Mouse (Mus musculus) myocyte (in vitro differentiated cells): Measurements from ENCODE around the gene Bpifb1.

Experiments used
- CEBPB ChIP-seq: IDR thresholded peaks from 2 replicates; pipeline ENCODE4 v1.6.1; 2011; ENCODE audit warnings: mild to moderate bottlenecking, moderate library complexity; ENCODE audit not compliant: poor library complexity, insufficient read depth, severe bottlenecking
- E2F4 ChIP-seq: IDR thresholded peaks from one replicate; pipeline ENCODE4 v1.6.1; 2011; ENCODE audit warnings: mild to moderate bottlenecking, control low read depth, moderate library complexity; ENCODE audit not compliant: insufficient read depth
- POLR2A ChIP-seq: IDR thresholded peaks from one replicate; pipeline ENCODE4 v1.6.1; 2011; ENCODE audit warnings: low read depth, mild to moderate bottlenecking, control low read depth, moderate library complexity; ENCODE audit not compliant: insufficient read length
- SRF ChIP-seq: IDR thresholded peaks from one replicate; pipeline ENCODE4 v1.6.1; 2011; ENCODE audit warnings: low read depth; ENCODE audit not compliant: control insufficient read depth, insufficient read length
- TCF12 ChIP-seq: IDR thresholded peaks from one replicate; pipeline ENCODE4 v1.6.1; 2011; ENCODE audit warnings: mild to moderate bottlenecking, control low read depth; ENCODE audit not compliant: poor library complexity, insufficient read depth, severe bottlenecking
- USF1 ChIP-seq: IDR thresholded peaks from one replicate; pipeline ENCODE4 v1.6.1; 2011; ENCODE audit warnings: low read depth, mild to moderate bottlenecking, control low read depth, moderate library complexity

GRCm38 (mm10) chr2:154204630-154205029 is 14.0 kb downstream of the Bpifb1 start:
- no peak for TF ChIP-seq SRF
- no peak for TF ChIP-seq POLR2A
- TF ChIP-seq TCF12 = no peak
- TF ChIP-seq CEBPB = no peak
- TF ChIP-seq E2F4 = no peak
- TF ChIP-seq USF1 = no peak
